Mouse (Mus musculus): ENCODE measurements around the gene Gnb1l.

DNA sequence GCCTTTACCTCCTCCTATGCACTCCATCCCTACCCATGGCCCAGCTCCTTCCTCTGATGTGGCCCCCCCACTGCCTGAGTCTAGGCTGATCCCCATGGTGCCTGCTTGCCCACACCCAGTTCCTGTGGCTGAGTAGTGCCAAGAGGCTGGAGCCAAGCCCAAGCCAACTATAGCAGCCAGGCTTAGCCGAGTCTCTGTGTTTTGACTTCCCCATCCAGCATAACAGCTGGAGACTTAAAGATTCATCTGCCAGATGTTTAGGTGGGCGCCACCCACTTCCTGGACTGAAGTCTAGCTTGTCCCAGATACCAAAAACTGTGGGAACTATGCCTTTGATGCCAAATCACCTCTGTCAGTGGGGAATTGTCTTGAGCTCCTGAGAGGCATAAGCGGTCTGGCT lies 34.2 kb upstream of the Gnb1l start:
- TF ChIP-seq CTCF (IDR thresholded peaks at IDR 0.05; ENCODE audit: control insufficient read depth, insufficient read depth, low read length) (no peak), POLR2A (IDR thresholded peaks at IDR 0.05; ENCODE audit: borderline replicate concordance, control insufficient read depth, low read depth, low read length) (no peak)

Data from bone marrow, adult 2 months (tissue).